Mouse (Mus musculus) macrophage (primary cell): ENCODE measurements around the gene Cbx4. TPM values are rescaled to one million over a fixed set of nuclear protein-coding genes. Genes with fewer than 3 reads are reported as not detected.

Experiments
- H3K27ac ChIP-seq: fragments of 350-480 bp; formaldehyde crosslinking; 2 replicates; pipeline ENCODE4 v1.9.0; 2021
- H3K36me3 ChIP-seq: fragments of 350-480 bp; formaldehyde crosslinking; 2 replicates; pipeline ENCODE4 v1.9.0; 2021; ENCODE audit errors: inconsistent target
- H3K4me3 ChIP-seq: fragments of 350-480 bp; formaldehyde crosslinking; 2 replicates; pipeline ENCODE4 v1.9.0; 2021; ENCODE audit errors: inconsistent target
- H3K79me2 ChIP-seq: fragments of 350-480 bp; formaldehyde crosslinking; 2 replicates; pipeline ENCODE4 v1.9.0; 2021; ENCODE audit errors: inconsistent target
- WGBS: methylation state at CpG from one replicate; pipeline ENCODE4 v1.1.7; 2026; ENCODE audit warnings: inconsistent platforms; ENCODE audit not compliant: missing documents; 5-methylcytosine and 5-hydroxymethylcytosine counted together
- polyA plus RNA-seq: library from polyadenylated mRNA; stranded (reverse); fragments of 250-400 nt; gene quantifications from 3 replicates; pipeline ENCODE4 v1.2.4, GENCODE M21; 2018; ENCODE audit warnings: inconsistent platforms

Cbx4 gene
- polyA plus RNA-seq, 1 experiment from 2014 or later: 14.3 TPM

DNA sequence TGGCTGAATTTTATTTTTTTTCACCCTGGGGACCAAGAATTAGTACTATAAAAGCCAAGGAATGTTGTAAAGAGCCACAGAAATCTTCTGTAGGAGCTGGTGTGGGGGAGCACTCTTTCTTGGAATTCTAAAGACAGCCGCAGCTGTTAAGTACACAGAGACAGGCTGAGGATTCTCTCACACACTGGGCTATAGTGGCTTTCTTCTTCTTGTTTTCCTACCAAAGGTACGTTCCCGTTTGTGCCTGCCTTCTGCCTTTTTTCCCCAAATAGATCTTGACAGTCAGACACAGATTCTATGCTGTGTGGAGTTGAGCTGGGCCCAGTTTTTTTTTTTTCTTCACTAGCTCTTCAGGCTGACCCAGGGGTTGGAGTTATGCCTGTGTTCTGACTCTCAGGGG lies 9.4 kb upstream of the Cbx4 start:
- no peak overlapping the region for H3K4me3 ChIP-seq
- H3K27ac ChIP-seq: no peak overlapping the region
- no peaks in the 10 kb centered on the region for H3K79me2 ChIP-seq
- no peaks in the 10 kb centered on the region for H3K36me3 ChIP-seq
- WGBS: 86% methylated on average over 3 of the region's 3 CpGs

GRCm38 (mm10) chr11:119093322-119093721 lies 7.3 kb upstream of the Cbx4 start:
- WGBS: 67% methylated on average over 1 of the region's 1 CpGs
- no peaks in the 10 kb centered on the region for H3K36me3 ChIP-seq
- H3K4me3 ChIP-seq: no peak overlapping the region
- no peaks in the 10 kb centered on the region for H3K79me2 ChIP-seq
- no peak overlapping the region for H3K27ac ChIP-seq

DNA sequence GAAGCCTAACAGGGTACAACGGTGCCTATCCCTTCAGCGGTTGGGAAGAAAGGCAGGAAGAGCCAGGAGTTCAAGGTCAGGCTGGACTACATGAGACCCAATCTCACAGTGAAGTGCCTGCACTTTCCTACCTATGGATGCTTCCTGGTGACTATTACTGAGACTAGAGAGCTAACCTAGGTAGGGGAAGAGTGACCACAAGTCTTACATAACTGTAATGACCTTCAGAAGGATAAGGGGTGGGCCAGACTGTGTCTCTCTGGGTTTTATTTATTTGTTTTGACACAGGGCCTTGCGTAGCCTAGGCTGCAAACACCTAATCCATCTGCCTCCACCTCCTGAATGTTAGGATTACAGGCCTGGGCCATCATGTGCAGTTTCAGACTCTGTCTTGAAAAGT lies 6.3 kb upstream of the Cbx4 start:
- Histone ChIP-seq H3K79me2 (no peaks in the 10 kb centered on the region), H3K36me3 (no peaks in the 10 kb centered on the region), H3K27ac (no peak overlapping the region), H3K4me3 (no peak overlapping the region)
- WGBS: 90% methylated on average over 3 of the region's 3 CpGs

- 14% methylated on average over 8 of the region's 8 CpGs for WGBS
- Histone ChIP-seq H3K27ac (no peak overlapping the region), H3K79me2 (no peaks in the 10 kb centered on the region), H3K36me3 (no peaks in the 10 kb centered on the region), H3K4me3 (no peak overlapping the region)
Observed at GRCm38 (mm10) chr11:119091598-119091991, 5.6 kb upstream of the Cbx4 start.

DNA sequence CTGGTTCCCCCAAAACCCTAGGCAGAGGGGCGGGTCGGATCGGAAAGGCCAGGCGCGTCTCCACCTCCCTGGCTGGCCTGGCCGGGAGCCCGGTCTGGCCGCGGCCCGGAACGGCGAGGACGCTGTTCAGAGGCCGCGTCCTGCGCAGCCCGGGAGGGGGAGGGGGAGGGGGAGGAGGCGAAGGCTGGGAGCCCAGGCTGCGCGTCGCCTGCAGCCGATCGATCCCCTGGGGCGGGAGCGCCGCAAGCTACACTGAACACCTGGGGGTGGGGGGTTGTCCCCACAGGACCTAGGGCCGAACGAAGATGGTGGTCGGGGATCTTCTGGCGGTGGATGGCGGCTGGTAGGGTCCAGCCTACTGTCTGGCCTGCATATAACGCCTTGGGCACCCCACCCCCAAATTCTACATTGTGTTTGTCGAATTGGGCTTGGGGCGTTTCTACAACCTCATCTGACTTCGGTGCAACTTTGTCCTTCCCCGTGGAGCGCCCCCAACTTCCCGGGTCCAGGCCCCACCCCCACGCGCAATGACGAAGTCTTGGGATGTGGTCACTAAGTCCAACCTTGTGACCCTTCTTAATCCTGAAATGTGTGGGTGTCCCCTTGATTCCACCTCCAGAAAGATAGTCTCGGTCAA lies 5.1 kb upstream of the Cbx4 start:
- WGBS: 2% methylated on average over 34 of the region's 42 CpGs
- Histone ChIP-seq H3K36me3 (no peaks in the 10 kb centered on the region), H3K27ac (no peak overlapping the region), H3K4me3 (no peak overlapping the region), H3K79me2 (no peaks in the 10 kb centered on the region)

GRCm38 (mm10) chr11:119090076-119090960 lies 4.3 kb upstream of the Cbx4 start:
- Histone ChIP-seq H3K79me2 (no peaks in the 10 kb centered on the region), H3K27ac (no peak overlapping the region), H3K4me3 (no peak overlapping the region), H3K36me3 (no peaks in the 10 kb centered on the region)
- WGBS: 2% methylated on average over 73 of the region's 75 CpGs

DNA sequence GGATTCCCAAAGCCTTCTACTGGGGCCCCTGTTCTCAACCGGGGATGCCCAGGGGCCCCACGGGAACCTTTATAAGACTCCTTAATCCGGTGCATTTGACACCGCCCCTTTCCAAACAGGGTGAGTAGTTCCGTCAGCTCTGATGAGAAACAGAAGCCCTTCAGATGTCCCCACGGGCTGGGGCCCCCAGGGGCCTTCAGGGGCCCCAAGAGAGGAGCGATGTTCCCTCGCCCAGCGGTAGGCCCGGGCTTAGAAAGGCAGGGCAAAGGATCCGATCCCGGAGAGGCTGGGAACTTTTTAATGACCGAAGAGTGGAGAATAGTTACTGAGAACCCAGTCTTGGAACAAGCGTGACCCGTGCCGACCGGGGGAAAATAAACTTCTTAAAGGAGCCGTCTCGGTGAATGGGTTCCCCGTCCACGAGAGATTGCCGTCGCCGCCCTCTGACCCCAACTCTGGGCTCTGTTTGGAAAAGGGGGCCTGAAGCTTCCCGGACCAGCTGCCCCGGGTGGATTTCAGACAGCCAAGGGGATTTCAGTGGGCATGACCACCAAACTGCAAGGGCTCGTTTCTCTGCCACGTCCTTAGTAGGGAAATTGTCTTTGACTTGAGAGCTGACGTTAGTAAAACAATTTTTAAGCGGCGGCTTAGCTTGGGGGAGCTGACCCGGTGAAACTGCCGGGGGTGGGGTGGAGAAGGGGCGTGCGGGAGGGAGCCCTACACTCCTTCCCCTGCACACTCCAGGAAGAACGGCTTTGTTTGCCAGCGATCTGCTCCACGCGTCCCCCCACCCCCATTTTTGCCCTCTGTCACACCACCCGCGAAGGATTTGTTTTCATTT lies 3.4 kb upstream of the Cbx4 start:
- no peak overlapping the region for H3K4me3 ChIP-seq
- no peaks in the 10 kb centered on the region for H3K36me3 ChIP-seq
- 8% methylated on average over 41 of the region's 41 CpGs for WGBS
- no peak overlapping the region for H3K27ac ChIP-seq
- H3K79me2 ChIP-seq: peaks cover 7% of the 10 kb centered on the region; the same call in 1 of the 2 replicates

DNA sequence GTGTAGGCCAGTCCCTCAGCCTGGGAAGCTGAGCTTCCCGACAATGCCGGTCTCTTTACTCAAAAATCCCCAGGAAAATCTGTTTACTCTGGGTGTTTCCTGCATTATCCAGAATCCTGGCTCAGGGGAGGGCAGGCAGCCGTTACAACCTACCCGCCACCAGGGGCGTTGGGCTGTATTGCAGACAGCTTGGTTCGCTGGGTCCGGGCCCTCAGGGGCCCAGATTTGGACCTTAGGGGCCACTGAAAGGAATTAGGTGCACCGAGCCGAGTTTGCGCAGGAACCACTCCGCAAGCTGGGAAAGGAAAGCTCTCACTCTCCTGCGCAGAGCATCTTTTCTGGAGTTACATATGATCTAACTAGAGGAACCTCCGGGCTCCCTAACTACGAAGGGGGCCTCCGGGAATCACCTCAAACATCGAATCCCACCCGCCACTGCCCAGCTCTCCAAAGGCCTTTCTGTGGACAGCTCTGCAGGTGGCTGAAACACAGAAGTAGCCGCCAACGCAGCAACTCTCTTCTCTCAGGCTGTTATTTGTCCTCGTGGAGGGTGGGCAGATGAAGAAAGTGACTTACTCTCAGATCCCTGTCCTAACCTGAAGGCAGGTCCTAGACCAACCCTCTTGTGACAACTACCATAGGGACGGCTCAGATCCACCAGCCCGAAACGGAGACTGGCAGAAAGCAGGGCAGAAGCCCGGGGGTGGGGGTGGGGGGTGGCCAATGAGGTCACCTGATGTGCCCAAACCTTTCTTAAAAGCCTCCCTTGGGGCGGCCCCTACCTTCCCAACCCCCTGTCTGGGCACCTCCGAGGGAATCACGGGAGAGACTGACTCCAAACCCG lies 2.6 kb upstream of the Cbx4 start:
- 12% methylated on average over 28 of the region's 28 CpGs for WGBS
- no peak overlapping the region for H3K4me3 ChIP-seq

DNA sequence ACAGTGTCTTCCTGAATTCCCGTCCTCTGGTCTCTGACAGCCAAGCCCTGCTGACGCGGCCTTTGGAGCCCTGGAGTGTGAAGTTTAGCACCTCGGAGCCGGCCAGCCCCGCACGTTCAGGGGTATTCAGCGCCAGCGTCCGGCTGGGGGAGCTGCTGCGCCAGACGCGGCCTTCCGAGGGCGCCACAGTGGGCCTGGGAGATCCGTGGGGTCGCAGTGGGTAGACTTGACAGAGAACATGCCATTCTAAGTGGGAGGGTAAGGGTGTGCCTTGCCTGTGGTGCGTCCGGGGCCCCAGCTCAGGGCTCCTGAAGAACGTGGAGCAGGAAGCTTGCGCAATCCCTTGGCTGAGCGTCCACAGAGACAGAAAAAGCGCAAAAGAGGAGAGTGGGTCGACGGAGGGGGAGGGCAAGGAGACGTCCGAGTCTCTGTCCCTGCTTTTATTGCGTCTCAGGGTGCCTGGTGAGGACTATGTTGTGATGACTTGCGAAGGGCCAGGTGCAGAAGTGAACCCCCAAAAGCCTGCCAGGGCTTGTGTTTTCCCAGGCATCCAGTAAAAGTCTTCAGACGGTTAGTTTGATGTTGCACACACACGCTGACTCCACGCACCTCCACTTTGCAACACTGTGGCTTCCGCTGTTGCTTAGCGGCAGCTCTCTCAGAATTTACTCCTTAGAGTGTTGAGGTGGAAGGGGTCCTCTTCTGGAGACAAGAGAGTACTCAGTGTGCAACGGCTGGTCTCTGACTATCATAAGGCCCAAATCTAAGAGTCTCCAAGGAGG lies 1.5 kb upstream of the Cbx4 start:
- Histone ChIP-seq H3K4me3 (no peak overlapping the region), H3K36me3 (no peaks in the 10 kb centered on the region; the same call in 1 of the 2 replicates), H3K27ac (no peak overlapping the region), H3K79me2 (peaks cover 25% of the 10 kb centered on the region; the same call in 1 of the 2 replicates)
- WGBS: 6% methylated on average over 34 of the region's 35 CpGs

More for the DNA sequence above, 2.6 kb upstream of the Cbx4 start:
- Histone ChIP-seq H3K27ac (no peak overlapping the region), H3K36me3 (no peaks in the 10 kb centered on the region), H3K79me2 (peaks cover 15% of the 10 kb centered on the region; the same call in 1 of the 2 replicates)

GRCm38 (mm10) chr11:119085279-119086062 lies 550 bp downstream of the Cbx4 start:
- Histone ChIP-seq H3K79me2 (peaks cover 26% of the 10 kb centered on the region; the same call in 1 of the 2 replicates), H3K36me3 (peaks cover 3% of the 10 kb centered on the region; the same call in 1 of the 2 replicates), H3K27ac (peak overlapping the region; percentile 81), H3K4me3 (peak overlapping the region; percentile 62)
- 2% methylated on average over 52 of the region's 66 CpGs for WGBS

GRCm38 (mm10) chr11:119084446-119085278 lies 1.4 kb downstream of the Cbx4 start:
- peaks cover 26% of the 10 kb centered on the region; the same call in 1 of the 2 replicates for H3K79me2 ChIP-seq
- peak overlapping the region; percentile 62 for H3K4me3 ChIP-seq
- H3K27ac ChIP-seq: peak overlapping the region; percentile 81
- H3K36me3 ChIP-seq: peaks cover 10% of the 10 kb centered on the region; the same call in 1 of the 2 replicates
- WGBS: 2% methylated on average over 16 of the region's 18 CpGs
